Mouse (Mus musculus) midbrain, embryonic 13.5 days (tissue): ENCODE measurements around the gene Zdhhc12. TPM values are rescaled to one million over a fixed set of nuclear protein-coding genes. Genes with fewer than 3 reads are reported as not detected.
A peak's percentile ranks its signal among the peaks of the same experiment; 100 is the strongest.

Experiments
- ATAC-seq: fragments of 200-750 bp; cut with Nextera tagmentation; 2 replicates; pipeline ENCODE4 v1.8.0; 2017; ENCODE audit warnings: mild to moderate bottlenecking, moderate TSS enrichment, moderate library complexity
- H3K27ac ChIP-seq: fragments of 300-500 bp; sonication (generic); 2 replicates; pipeline ENCODE4 v1.5.1; 2015; ENCODE audit warnings: inconsistent platforms, mild to moderate bottlenecking, moderate library complexity
- H3K27me3 ChIP-seq: fragments of 300-500 bp; sonication (generic); 2 replicates; pipeline ENCODE4 v1.6.1; 2015; ENCODE audit warnings: mild to moderate bottlenecking, inconsistent platforms
- H3K36me3 ChIP-seq: fragments of 300-500 bp; sonication (generic); 2 replicates; pipeline ENCODE4 v1.6.1; 2015; ENCODE audit warnings: mild to moderate bottlenecking, inconsistent platforms
- H3K4me1 ChIP-seq: fragments of 300-500 bp; sonication (generic); replicated peaks from 2 replicates; pipeline ENCODE4 v1.6.1; 2015; ENCODE audit warnings: inconsistent platforms
- H3K4me2 ChIP-seq: fragments of 300-500 bp; sonication (generic); replicated peaks from 2 replicates; pipeline ENCODE4 v1.6.1; 2015; ENCODE audit warnings: moderate library complexity, mild to moderate bottlenecking, inconsistent platforms
- H3K4me3 ChIP-seq: fragments of 300-500 bp; sonication (generic); replicated peaks from 2 replicates; pipeline ENCODE4 v1.5.1; 2015; ENCODE audit warnings: mild to moderate bottlenecking, inconsistent platforms
- H3K9ac ChIP-seq: fragments of 300-500 bp; sonication (generic); replicated peaks from 2 replicates; pipeline ENCODE4 v1.6.1; 2015; ENCODE audit warnings: mild to moderate bottlenecking, inconsistent platforms
- H3K9me3 ChIP-seq: fragments of 300-500 bp; sonication (generic); 2 replicates; pipeline ENCODE4 v1.6.1; 2016; ENCODE audit warnings: mild to moderate bottlenecking, inconsistent platforms
- WGBS: fragments of 180-500 bp; shearing (Covaris S2); methylation state at CpG from one replicate; pipeline ENCODE4 v1.1.7; 2015; 5-methylcytosine and 5-hydroxymethylcytosine counted together
- polyA plus RNA-seq: library from polyadenylated mRNA; unstranded; fragments of >200 nt; fragmentation: Nextera tagmentation; extraction: Ambion mirVana; gene quantifications from 2 replicates; pipeline ENCODE4 v1.2.1, GENCODE M21; 2015

Zdhhc12 gene
- polyA plus RNA-seq, 1 experiment from 2014 or later, result 18.9 TPM

DNA sequence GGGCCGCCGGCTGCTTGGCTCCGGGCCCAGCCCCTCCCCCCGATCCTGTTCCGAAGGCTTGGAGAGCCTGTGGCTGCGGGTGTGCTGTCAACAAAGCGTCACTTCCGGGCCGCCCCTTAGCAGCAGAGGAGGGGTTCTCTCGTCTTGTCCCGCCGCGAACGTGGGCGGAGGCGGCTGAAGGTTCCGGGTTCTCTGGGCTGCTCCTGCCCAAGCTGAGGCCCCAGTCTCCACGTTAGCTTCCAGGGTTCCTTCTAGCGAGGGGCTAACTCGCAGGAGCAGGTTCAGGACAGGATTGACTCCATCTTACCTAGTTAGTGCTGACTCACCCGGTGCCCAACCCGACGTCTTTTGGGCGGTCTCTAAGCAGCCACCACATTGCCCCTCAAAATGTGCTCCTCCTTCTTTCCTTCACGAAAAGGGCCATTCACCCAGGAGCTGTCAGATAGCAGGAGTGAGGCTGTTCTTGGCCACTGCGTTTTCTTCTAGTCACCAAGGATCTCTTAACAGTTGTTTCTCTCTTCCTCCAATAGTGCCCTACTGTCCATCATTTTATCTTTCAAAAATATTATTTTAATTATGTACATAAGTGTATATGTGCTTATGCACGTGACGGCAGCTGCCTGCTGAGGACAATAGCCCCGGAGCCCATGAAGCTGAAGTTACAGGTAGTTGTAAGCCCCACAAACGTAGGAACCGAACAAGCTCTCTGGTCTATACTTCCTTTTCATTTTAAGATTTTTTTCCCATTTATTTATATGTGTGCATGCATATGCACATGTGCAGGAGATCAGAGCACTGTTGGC, 31.2 kb upstream of the Zdhhc12 start, which contains the start of gene Zer1:
Gene Zer1, minus strand, starts transcription at position 114 of the 803 bp plus-strand sequence.
- 9% methylated on average over 31 of the region's 31 CpGs for WGBS
- peak within 1 kb of the TSS; percentile 90 for H3K27ac ChIP-seq
- H3K36me3 ChIP-seq, result peaks cover 6% of the 10 kb centered on the region
- H3K4me1 ChIP-seq, result peaks cover 40% of the 10 kb centered on the region
- H3K27me3 ChIP-seq, result no peaks in the 10 kb centered on the region
- ATAC-seq, result peak; percentile 97
- peak within 1 kb of the TSS; percentile 92 for H3K9ac ChIP-seq
- peak within 1 kb of the TSS; percentile 89 for H3K4me2 ChIP-seq
- H3K9me3 ChIP-seq, result no peaks in the 10 kb centered on the region
- peak within 1 kb of the TSS; percentile 89 for H3K4me3 ChIP-seq

DNA sequence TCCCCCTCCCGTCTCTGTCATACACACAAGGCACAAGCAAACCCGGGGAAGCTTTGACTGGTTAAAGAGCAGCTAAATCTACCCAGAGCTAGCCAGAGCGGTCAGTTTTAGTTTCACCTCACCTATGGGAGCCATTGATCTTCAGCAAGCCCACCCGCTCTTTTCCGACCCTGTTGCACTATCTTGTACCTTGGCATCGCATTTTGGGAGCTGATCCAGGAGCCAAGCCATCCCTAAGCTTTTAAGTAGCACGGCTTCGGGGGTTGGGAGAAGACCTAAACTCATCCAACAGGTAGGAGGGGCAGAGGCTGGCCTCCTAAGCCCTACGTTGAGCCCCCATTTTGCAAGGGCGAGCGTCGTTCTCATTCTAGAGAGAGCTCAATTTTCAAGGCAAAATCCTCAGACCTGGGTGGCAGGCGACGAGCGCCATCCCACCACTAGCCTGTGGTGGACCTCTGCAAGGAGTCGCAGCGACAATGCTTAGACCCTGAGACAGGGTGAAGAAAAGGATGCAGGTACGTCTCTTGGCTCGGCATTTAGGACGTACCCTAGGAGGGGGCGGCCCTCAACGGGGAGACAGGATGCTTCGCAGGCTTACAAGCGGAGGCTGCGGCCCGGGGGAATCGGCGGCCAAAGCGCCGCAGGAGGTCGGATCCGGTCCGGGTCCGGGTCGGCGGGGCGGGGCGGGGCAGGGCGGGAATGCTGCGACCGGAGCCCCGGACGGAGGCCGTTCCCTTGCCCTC, 30.5 kb upstream of the Zdhhc12 start:
- H3K4me2 ChIP-seq, result peak overlapping the region; percentile 89
- no peaks in the 10 kb centered on the region for H3K27me3 ChIP-seq
- H3K27ac ChIP-seq, result peak overlapping the region; percentile 90
- peak overlapping the region; percentile 92 for H3K9ac ChIP-seq
- ATAC-seq, result peak; percentile 76
- H3K4me3 ChIP-seq, result peak overlapping the region; percentile 89
- 2% methylated on average over 44 of the region's 44 CpGs for WGBS
- H3K4me1 ChIP-seq, result peaks cover 48% of the 10 kb centered on the region
- H3K9me3 ChIP-seq, result no peaks in the 10 kb centered on the region
- H3K36me3 ChIP-seq, result peaks cover 6% of the 10 kb centered on the region

DNA sequence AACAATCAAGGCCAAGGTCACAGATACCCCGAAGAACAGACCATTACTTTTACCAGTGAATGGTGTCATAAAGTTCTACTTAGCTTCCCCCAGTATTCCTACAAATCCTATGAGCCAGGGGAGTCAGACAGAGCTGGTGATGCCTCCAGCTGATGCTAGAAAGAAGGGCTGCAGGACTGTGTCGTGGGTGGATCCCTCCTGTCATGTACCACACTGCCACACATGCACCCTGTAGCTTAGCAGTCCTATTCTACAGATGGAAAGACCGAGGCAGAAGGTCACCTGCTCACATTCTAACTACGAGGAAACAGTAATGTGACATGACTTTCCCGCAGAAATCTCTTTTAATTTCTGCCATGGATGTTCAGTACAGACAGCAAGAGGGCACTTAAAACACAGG, 29.3 kb upstream of the Zdhhc12 start:
- Histone ChIP-seq H3K4me3 (peak overlapping the region; percentile 89; the same call in 1 of the 2 replicates), H3K27ac (no peak overlapping the region), H3K9me3 (no peaks in the 10 kb centered on the region), H3K4me2 (peak overlapping the region; percentile 89), H3K27me3 (no peaks in the 10 kb centered on the region), H3K36me3 (peaks cover 6% of the 10 kb centered on the region), H3K4me1 (peaks cover 50% of the 10 kb centered on the region), H3K9ac (peak overlapping the region; percentile 92; the same call in 1 of the 2 replicates)
- ATAC-seq, result no peak
- 87% methylated on average over 5 of the region's 5 CpGs for WGBS

DNA sequence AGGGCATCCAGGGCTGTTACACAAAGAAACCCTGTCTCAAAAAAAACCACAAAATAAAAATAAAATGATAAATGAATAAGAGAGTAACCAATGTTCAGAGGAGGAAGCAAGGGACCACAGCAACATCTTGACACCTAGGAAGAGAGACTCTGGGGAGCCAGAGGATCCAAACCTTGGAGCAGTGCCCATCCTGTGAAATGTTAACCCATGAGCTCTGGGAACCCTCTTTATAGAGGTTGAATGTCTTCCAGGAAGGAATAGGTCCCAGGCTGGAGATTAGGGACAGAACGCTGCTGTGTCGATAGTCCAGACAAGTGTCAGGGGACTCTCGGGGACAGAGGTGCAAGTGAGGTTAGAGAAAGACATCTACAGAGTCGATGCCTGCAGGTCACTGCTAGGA, 26.8 kb upstream of the Zdhhc12 start:
- 83% methylated on average over 4 of the region's 4 CpGs for WGBS
- peak overlapping the region; percentile 59; the same call in 1 of the 2 replicates for H3K27ac ChIP-seq
- H3K27me3 ChIP-seq, result no peaks in the 10 kb centered on the region
- no peaks in the 10 kb centered on the region for H3K9me3 ChIP-seq
- H3K36me3 ChIP-seq, result peaks cover 6% of the 10 kb centered on the region
- peak overlapping the region; percentile 29; the same call in 1 of the 2 replicates for H3K9ac ChIP-seq
- peaks cover 49% of the 10 kb centered on the region for H3K4me1 ChIP-seq
- H3K4me2 ChIP-seq, result peak overlapping the region; percentile 9; the same call in 1 of the 2 replicates
- no peak for ATAC-seq
- no peak overlapping the region for H3K4me3 ChIP-seq

DNA sequence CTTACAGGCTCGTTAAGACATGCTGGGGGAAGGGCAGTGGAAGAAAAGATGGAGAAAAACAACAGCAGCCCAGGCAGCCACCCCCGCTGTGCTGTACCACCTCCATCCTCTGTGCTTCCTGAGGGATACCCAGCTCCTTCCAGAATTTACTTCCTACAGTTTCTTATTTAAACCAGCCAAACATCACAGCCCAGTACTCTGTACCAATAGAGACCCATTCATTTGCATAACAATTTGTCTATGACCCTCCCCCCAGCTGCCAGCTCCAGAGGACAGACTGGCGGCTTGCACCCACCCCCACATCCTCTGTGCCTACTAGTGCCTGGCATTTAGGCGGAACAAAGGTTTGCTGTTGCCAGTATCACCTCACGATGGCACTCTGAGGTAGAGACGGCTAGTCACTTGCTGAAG, 26.2 kb upstream of the Zdhhc12 start:
- Histone ChIP-seq H3K4me2 (peak overlapping the region; percentile 9), H3K4me1 (peaks cover 42% of the 10 kb centered on the region), H3K9me3 (no peaks in the 10 kb centered on the region), H3K9ac (0 out of 2 replicates have a peak overlapping the region, but pooled peaks have one; percentile 29), H3K27ac (peak overlapping the region; percentile 59), H3K4me3 (no peak overlapping the region), H3K36me3 (peaks cover 6% of the 10 kb centered on the region), H3K27me3 (no peaks in the 10 kb centered on the region)
- ATAC-seq, result peak; percentile 32; the same call in 1 of the 2 replicates
- WGBS, result 15% methylated on average over 6 of the region's 6 CpGs

DNA sequence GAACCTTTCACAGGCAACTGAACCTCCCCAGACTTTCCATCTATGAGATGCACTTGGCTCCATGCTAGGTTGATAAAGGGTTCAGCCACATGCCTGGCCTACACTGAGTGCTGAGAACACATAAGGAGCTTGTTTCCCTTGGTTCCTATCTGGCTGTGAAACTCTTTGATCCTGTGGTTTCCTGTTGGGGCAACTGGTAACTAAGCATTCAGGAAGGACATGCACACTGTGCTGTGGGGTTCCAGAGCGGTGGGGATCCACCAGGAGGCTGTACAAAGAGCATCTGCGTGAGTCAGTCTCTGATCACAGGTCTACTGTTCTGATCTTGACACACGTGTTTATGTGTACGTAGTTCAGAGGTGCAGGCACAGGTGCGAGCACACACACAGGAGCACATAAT, 19.1 kb upstream of the Zdhhc12 start:
- no peaks in the 10 kb centered on the region for H3K4me1 ChIP-seq
- H3K4me3 ChIP-seq, result no peak overlapping the region
- no peak overlapping the region for H3K27ac ChIP-seq
- no peak overlapping the region for H3K9ac ChIP-seq
- WGBS, result 94% methylated on average over 5 of the region's 5 CpGs
- no peak overlapping the region for H3K4me2 ChIP-seq
- peaks cover 57% of the 10 kb centered on the region for H3K36me3 ChIP-seq
- no peak for ATAC-seq
- H3K9me3 ChIP-seq, result no peaks in the 10 kb centered on the region
- H3K27me3 ChIP-seq, result no peaks in the 10 kb centered on the region

- no peak for ATAC-seq
- Histone ChIP-seq H3K9me3 (no peaks in the 10 kb centered on the region), H3K4me2 (no peak overlapping the region), H3K27ac (no peak overlapping the region), H3K36me3 (peaks cover 68% of the 10 kb centered on the region), H3K4me3 (no peak overlapping the region), H3K4me1 (no peaks in the 10 kb centered on the region), H3K27me3 (no peaks in the 10 kb centered on the region), H3K9ac (no peak overlapping the region)
- 98% methylated on average over 2 of the region's 2 CpGs for WGBS
Observed at GRCm38 (mm10) chr2:30111500-30111899, 18.1 kb upstream of the Zdhhc12 start.

DNA sequence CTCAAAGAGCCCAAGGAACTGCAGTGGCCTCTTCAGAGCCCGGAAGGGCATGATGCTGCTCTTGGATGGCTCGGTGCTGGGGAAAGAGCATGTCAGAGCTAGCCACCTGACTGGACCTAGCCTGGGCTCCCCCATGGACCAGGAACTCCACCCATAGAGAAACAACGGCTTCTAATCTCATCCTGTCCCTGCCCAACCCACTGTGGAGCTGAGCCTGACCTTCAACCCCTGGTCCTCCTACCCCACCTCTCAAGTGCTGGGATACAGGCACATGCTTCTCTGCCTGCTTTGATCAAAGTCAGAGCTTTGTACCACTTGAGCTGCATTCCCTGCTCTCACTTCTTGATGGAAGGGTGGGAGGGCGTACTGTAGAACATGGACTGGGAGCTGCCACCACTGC, 14.8 kb upstream of the Zdhhc12 start:
- Histone ChIP-seq H3K9me3 (no peaks in the 10 kb centered on the region), H3K27me3 (no peaks in the 10 kb centered on the region), H3K9ac (no peak overlapping the region), H3K36me3 (peaks cover 97% of the 10 kb centered on the region), H3K4me1 (no peaks in the 10 kb centered on the region), H3K27ac (no peak overlapping the region), H3K4me2 (no peak overlapping the region), H3K4me3 (no peak overlapping the region)
- 96% methylated on average over 4 of the region's 4 CpGs for WGBS
- no peak for ATAC-seq

- Histone ChIP-seq H3K4me1 (no peaks in the 10 kb centered on the region), H3K36me3 (peaks cover 97% of the 10 kb centered on the region), H3K9ac (no peak overlapping the region), H3K27me3 (no peaks in the 10 kb centered on the region), H3K27ac (no peak overlapping the region), H3K4me3 (no peak overlapping the region), H3K4me2 (no peak overlapping the region), H3K9me3 (no peaks in the 10 kb centered on the region)
- no peak for ATAC-seq
- WGBS, result 94% methylated on average over 5 of the region's 5 CpGs
Observed at GRCm38 (mm10) chr2:30107646-30108045, 14.2 kb upstream of the Zdhhc12 start.

- Histone ChIP-seq H3K9ac (no peak overlapping the region), H3K9me3 (no peaks in the 10 kb centered on the region), H3K4me1 (no peaks in the 10 kb centered on the region), H3K4me3 (no peak overlapping the region), H3K4me2 (no peak overlapping the region), H3K27me3 (no peaks in the 10 kb centered on the region), H3K36me3 (peaks cover 98% of the 10 kb centered on the region), H3K27ac (no peak overlapping the region)
- no peak for ATAC-seq
Observed at GRCm38 (mm10) chr2:30106364-30106763, 12.9 kb upstream of the Zdhhc12 start.

DNA sequence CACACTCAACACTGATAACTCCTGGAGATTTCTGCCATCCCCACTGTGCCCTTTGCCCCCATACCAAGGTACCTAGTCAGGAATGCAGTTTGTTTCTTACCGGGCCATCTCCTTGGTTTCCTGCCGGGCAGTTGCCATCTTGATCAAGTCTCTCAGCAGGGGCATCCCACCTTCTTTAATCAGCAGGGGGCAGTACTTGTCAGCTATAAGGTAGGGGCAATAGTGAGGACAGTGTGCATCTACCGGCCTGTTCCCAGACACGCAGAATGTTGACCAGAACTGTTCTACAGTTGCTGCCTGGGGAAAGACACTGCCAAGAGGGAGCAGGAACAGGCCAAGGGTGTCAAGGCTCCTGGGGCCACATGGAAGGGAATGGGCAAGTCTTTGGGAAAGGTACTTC, 6.8 kb upstream of the Zdhhc12 start:
- ATAC-seq, result no peak
- WGBS, result 67% methylated on average over 4 of the region's 4 CpGs
- H3K36me3 ChIP-seq, result peaks cover 89% of the 10 kb centered on the region

GRCm38 (mm10) chr2:30095882-30096527, 2.6 kb upstream of the Zdhhc12 start:
- Histone ChIP-seq H3K27me3 (no peaks in the 10 kb centered on the region), H3K9me3 (no peaks in the 10 kb centered on the region), H3K4me3 (no peak overlapping the region), H3K4me1 (peaks cover 24% of the 10 kb centered on the region), H3K27ac (no peak overlapping the region), H3K9ac (no peak overlapping the region), H3K4me2 (no peak overlapping the region), H3K36me3 (peaks cover 52% of the 10 kb centered on the region)
- no peak for ATAC-seq
- WGBS, result 83% methylated on average over 2 of the region's 2 CpGs

More for the DNA sequence above, 6.8 kb upstream of the Zdhhc12 start:
- Histone ChIP-seq H3K4me2 (no peak overlapping the region), H3K4me1 (no peaks in the 10 kb centered on the region), H3K9ac (no peak overlapping the region), H3K27ac (no peak overlapping the region), H3K4me3 (no peak overlapping the region), H3K9me3 (no peaks in the 10 kb centered on the region), H3K27me3 (no peaks in the 10 kb centered on the region)
